Mouse (Mus musculus): ENCODE measurements at regions not wholly inside any gene's neighbourhood (a gene's known extent, or its start where the extent isn't known, plus 50 kb on each side); places are given as distances from the start of the nearest gene placed in this dataset.
A peak's percentile ranks its signal among the peaks of the same experiment; 100 is the strongest.

- DNase-seq (ENCODE audit: low spot score), result peak; percentile 34
Measured at GRCm38 (mm10) chr2:67332211-67332610, 81.3 kb upstream of the Gm21830 start.

- no peak for DNase-seq (ENCODE audit: low spot score)
Measured at GRCm38 (mm10) chr2:67344711-67345110, 68.8 kb upstream of the Gm21830 start.
